Mouse (Mus musculus): Measurements from ENCODE around the gene Cyp20a1.

The Cyp20a1 gene

DNA sequence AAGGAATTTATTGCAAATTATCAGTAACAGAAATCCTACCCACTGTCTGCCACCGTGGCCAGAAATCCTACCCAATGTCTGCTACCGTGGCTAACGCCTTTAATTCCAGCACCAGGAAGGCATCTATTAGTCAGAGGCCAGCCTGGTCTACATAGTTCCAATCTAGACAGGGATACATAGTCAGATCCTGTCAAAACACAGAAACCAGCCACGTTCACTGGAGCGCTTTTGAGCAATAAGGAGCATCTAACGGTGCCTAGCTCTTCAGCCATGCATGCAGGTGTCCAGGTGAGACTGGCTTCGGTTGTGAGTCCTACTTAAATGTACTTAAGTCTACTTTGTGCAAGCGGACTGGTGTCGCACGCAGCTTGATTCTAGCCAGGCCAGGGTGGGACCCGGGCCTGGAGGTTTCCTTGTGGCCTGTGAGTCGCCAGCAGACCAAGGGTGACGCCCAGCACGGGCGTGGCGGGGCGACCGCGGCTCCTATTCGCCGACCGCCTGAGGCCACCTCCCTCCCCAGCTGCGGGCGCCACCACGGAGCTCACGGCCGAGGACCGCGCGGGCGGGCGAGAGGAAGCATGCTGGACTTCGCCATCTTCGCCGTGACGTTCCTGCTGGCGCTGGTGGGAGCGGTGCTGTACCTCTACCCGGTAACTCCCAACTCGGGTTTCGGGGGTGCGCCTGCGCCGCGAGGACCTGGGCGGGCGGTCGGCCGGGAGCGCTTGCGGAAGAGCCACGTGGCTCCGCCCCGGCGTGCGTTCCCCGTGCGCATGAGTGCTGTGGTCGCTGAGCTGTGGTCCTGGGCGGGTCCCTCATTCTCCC lies at the start of gene Cyp20a1:
TSS of gene Cyp20a1 (plus strand) at position 516 of the 822 bp plus-strand sequence.
- peak; percentile 82 for DNase-seq (ENCODE audit: low spot score)

DNA sequence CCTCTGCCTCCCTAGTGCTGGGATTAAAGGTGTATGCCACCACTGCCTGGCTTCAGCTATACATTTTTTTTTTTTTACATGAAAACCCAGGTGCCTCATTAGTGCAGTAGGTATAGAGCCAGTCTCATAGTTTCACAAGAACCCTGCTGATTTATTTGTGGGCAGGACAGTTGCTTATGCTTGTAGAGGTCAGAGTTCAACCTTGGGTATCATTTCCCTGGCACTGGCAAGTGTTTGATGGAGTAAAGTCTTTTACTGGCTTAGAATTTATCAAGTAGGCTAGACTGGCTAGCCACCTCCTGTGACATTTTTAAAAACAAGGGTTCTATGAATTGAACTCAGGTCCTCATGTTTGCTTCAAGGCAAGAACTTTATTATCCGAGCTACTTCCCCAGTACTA lies 49.2 kb upstream of the Cyp20a1 start:
- no peak for DNase-seq (ENCODE audit: low spot score)

DNA sequence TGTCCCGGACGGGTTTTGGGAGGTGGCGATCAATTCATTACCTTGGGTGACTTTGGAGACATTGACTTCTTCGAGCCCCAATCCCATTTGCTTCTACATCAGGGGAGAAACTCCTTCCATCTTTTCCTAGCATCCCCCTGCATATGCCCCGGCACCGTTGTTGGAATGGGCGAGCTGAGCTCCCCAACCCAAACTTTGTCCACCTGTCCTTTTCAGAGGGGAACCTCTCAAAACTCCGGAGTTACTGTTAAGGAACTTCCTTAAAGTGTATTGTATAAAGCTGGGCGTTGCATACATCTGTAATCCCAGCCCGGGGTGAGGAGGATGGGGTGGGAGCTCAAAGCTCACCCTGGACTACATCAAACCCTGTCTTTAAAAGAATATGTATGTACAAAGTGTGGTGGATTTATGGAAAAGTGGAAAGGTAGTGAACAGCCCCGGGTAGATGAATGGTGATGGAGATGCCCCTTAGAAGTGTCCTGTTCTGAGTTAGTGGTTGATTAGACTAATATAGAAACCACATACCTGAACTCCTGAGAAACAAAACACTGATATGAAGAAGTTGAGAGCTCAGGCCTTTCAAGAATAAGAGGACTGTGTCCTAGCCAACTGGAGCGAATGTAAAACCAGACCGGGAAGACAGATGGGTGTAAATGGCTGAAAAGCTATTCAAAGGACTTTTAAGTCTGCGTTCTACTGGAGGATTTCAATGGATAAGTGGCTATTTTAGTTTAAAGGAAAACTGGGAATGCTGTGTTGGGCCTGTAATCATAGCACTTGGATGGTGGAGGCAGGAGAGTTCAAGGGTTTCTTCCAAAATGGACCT lies 720 bp downstream of the Cyp20a1 start:
- DNase-seq (ENCODE audit: low spot score) = no peak

DNA sequence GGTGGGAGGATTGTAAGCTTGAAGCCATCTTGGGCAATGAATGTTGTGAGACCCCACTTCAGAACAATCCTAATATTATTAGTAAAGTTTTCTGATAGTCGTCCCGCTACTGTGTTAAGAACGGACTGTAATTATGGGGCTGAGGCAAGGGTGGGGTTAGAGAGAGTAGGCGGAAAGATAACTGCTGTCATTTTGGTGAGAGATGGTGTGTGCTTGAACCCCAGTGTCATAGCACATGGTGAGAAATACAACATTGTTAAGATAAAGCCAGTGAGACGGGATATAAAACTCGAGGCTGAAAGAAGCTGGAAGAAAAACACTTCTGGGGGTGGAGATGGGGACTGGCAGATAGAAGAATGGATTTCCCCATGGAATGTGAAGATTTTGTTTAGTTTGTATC lies 1.5 kb downstream of the Cyp20a1 start:
- no peak for DNase-seq (ENCODE audit: low spot score)

DNA sequence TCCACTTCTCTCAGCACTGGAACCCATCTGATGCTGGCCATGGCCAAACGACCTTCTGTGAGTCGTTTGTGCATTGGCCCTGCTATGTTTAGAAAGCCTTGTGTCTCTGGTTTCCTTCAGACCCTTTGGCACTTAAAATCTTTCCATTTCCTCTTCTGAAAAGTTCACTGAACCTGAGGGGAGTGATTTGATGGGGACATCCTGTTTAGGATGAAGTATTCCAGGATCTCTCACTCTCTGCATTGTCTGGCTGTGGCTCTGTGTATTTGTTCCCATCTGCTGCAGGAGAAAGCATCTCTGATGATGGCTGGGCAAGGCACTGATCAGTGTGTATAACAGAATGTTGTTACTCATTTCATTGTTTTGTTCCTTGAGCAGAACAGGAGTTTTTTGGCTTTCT lies 2.6 kb downstream of the Cyp20a1 start:
- DNase-seq (ENCODE audit: low spot score) = no peak

DNA sequence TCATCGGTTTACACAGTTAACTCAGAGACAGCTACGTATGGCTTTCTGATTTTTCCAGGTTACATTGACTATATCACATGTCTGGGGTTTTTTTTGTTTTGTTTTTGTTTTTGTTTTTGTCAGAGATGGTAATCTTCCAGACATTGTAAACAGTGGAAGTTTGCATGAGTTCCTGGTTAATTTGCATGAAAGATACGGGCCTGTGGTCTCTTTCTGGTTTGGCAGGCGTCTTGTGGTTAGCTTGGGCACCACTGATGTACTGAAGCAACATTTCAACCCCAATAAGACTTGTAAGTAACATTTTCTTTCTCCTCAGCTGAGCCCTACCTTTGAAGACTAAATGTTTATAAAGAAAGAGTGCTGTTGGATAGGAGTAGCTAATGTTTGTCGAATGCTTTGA lies 9.7 kb downstream of the Cyp20a1 start:
- no peak for DNase-seq (ENCODE audit: low spot score)

DNA sequence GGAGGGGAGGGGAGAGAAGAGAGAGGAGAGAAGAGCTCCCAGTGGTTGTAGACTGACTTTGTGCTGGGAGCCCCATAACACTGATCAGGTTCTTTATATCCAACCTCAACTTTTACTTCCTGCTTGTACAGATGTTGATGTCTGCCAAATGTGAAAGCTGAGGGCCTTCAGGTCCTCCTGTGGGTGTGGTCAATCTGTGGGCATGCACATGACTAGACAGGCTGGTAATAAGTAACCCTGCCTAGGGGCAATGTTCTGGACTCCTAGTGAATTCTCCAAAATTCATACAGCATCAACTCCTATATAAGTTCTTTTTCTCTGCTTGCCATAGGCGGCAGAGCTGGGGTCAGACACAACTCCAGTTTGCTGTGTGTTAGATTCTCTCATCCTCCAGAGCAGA lies 18.5 kb downstream of the Cyp20a1 start:
- no peak for DNase-seq (ENCODE audit: low spot score)

DNA sequence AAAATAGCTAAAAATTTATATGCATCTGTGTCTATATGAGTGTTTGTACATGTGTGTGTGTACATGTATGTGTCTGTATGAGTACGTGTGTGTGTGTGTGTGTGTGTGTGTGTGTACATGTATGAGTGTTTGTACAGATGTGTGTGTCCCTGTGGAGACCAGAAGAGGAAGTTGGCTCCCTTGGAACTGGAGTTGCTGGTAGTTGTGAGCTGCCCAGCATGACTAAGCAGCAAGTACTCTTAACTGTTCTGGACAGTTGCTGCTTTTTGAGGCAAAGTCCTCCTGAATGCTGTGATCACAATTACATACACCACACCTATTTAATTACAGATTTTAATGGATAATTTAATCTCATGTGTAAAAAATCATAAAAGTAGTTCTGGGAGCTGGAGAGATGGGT lies 33.4 kb downstream of the Cyp20a1 start:
- DNase-seq (ENCODE audit: low spot score) = no peak

DNA sequence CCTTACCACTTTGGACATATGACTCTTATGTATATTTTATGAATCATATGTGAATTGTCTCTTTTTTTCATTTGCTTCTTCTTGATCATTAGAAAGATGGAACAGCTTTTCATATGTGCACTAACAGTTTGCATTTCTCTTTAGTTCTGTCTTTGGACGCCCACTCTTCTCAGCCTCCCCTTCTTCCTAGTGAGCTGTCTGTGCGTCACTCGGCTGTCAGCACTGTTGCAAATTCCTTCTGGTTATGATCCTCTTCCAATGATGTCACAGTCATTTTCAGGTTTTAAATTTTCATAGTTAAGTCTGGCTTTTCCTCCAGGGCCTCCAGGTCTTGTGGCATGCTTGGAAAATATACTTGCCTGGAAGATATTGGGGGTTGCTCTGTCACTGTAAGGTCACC lies 38.8 kb downstream of the Cyp20a1 start:
- DNase-seq (ENCODE audit: low spot score) = no peak

DNA sequence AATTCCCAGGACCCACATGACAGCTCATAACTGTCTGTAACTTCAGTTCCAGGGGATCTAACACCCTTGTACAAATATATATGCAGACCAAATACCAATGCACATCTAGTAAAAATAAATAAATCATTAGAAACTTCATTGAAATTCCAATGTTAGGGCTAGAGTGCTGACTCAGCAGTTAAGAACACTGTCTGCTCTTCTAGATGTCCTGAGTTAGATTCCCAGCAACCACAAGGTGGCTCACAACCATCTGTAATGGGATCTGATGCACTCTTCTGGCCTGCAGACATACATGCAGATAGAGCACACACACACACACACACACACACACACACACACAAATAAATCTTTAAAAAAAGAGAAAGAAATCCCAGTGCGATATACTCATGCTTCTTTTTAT lies 61.7 kb downstream of the Cyp20a1 start:
- no peak for DNase-seq (ENCODE audit: low spot score)

DNA sequence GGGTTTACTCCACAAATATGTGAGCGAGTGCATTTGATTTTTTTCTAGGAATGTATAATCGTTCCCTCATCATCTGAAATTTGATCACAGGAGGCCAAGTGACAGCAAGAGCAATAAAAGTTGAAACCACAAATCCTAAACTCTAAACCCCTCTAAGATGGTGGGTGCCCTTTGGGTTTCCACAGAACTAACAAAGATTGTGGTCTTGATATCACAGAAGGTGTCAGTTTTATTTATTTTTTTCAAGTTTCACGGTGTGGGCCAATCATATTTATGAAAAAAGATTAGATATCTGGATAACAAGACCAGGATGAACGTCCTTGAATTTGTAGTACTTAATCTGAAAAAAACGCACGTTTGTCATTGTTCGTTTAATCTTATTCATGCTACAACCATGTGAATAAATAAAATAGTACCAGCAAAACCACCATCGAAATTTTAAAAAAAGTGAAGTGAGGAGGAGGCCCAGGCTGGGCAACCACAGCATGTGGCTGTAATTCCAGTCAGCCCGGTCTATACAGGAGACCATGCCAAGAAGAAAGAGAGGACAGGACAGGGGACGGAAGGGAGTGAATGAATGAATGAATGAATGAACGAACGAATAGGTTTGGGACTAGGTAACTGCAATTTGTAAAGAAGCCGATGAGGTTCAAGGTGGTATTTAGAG lies 65.5 kb downstream of the Cyp20a1 start:
- no peak for DNase-seq (ENCODE audit: low spot score)

DNA sequence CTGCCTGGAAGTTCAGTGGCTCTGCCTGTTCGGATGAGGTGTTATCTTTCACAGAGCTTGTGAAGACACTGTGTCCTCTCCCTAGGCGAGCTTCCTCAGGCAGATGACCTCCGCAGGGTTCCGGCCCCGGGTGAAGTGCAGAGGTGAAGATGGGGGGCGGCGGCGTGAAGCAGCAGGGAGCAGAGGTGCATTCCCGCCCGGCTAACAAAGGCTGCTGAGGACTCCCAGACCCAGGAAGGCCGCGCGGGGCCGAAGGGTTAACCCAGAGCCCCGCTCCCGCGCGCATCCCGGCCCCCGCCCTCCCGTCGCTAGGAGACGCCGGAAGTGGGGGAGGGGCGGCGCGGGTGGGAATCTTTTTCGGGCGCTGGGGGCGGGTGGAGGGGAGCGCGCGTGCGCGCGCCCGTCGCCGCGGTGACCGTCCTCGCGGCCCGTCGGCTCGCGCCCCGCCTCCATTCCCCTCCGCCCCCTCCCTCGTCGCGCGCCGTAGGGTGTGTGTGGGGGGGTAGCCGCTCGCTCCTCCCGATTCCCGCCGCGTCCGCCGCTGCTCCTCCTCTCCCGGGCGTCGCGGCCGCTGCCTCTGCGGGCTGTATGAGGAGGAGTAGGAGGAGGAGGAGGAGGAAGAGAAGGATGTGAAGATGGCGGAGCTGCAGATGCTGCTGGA lies 66.2 kb downstream of the Cyp20a1 start, which contains the start of gene Abi2:
TSS of gene Abi2 (plus strand) at position 452 of the 661 bp plus-strand sequence.
- peak; percentile 78 for DNase-seq (ENCODE audit: low spot score)

DNA sequence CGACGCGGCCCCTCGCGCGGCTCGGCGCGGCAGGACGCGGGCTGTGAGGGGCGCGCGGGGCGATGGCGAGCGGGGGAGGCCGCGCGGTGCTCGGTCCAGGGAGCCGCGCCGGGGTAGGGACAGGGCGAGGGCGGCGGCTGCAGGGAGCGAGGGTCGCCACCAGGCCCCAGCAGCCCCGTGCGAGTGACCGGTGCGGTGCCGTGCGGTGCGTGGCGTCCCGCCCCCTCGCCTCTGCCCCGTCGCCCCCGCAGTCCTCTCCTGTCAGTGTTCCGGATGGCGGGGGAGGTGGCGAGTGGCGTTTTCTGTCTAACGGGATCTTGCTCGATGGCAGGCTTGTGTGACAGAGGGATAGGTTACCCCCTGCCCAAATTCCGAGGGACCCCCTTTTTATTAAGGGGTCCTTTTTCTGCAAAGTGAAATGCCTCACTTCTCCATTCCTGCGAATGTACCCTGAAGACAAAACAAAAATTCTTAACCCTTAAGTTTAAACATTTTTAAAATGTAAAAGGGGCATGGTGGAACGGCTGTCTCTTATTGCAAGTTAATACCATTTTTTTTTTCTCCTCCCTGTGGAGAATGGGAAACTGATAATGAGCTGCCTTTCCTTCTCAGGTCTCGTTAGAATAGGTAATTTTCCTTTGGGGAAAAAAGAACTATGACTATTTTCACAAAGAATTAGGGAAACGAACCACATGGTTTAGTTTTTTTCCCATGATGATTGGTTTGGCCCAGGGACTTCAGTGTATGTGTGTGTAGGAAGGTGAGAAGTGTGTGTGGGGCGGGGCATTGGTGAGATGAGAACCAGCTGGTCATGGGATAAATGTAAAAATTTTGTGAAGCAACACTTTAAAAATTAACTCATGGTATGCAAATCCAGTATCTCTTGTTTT lies 67.0 kb downstream of the Cyp20a1 start:
- DNase-seq (ENCODE audit: low spot score) = no peak

DNA sequence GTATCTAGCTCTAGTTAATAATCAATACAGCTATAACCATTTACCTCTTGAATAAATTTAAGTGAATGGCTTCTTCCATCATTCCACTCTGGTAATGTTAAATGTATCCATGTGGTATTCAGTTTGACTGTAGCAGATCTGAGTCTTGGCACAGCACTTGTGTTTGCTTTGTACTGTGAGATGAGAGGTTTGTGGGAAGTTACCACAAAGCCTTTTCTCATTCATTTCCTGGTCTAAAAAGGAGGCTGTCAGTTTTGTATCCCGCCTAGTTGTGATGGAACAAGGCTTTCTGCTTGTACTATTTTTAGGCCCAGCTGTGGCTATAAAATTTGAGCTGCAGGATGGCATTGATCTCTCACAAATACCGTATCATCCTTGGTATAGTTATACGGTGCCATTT lies 73.6 kb downstream of the Cyp20a1 start:
- DNase-seq (ENCODE audit: low spot score) = no peak

DNA sequence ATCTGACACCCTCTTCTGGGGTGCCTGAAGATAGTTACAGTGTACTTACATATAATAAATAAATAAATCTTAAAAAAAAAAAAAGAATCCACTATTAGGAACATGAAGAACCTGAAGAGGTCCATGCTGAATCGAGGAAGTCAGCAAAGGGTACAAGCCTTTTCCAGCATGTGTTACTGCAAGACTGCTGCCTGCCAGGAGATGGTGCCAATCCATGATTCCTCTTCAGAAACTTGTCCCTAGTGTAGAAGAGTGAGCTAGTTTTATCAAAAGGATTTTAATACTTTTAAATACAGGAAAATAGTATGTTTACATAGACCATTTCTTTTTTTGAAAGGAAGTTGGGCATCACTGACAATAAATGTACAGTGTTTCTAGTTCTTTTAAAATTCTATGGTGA lies 80.8 kb downstream of the Cyp20a1 start:
- DNase-seq (ENCODE audit: low spot score) = no peak

DNA sequence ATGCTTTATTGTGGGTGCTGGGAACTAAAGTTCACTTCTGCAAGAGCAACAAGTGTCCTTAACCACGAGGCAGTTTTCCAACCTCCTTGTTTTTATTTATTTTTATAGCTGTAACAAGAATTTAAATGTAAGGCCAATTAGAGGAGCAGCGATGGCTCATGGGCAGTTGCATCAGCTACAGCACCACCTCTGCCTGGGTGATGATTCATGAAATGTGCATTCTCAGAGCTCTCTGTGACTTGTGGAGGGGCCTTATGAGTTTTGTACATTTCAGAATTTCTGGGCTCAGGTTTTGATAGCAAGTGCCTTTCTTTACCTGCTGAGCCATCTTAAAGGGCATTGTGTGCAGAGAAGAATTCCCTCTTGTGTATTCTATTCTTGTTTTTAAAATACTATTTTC lies 85.2 kb downstream of the Cyp20a1 start:
- no peak for DNase-seq (ENCODE audit: low spot score)

DNA sequence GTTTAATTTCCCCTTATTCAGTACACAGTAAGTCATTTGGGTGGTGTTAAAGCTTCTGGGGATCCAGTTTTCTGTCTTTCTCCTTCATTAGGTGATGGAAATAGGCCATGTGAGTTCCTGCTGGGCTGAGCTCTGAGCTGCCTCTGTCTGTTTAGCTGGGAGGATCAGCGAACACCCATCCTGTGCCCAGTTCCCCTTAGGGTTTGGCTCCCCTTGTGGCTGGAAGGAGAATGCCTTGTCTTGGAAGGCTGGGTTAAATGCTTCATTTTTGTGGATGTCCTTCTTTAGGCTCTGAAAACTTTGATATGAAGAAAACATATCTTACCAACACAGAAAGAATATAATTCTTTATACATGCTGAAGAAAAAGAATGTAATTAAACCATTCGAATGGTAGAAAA lies 85.8 kb downstream of the Cyp20a1 start:
- no peak for DNase-seq (ENCODE audit: low spot score)

DNA sequence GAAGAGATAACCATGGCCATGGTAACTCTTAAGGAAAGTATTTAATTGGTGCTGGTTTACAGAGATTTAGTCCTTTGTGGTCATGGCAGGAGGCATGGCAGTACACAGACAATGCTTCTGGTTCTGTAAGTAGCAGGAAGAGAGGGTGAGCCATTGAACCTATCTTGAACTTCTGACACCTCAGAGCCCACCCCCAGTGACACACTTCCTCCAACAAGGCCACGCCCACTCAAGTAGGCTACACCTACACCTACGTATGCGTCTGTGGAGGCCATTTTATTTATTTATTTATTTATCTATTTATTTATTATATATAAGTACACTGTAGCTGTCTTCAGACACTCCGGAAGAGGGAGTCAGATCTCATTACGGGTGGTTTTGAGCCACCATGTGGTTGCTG lies 88.4 kb downstream of the Cyp20a1 start:
- DNase-seq (ENCODE audit: low spot score) = no peak

DNA sequence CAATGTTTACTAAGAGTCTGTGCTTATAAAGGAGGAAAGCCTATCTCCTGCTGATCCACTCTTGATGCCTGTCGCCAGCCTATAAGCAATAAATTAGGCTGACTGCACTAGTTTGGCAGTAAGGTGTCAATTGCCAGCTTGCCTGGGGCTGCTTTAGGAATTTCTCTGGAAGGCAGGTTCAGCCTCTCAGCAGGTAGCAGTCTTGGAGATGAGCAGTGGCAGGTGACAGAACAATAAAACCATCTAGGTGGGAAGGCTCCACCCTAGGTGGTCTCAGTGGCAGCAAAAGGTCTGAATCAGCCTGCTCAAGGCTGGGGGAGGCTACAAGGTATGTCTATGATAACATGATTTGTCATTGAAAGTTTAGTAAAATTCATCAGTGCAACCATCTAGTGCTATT lies 89.4 kb downstream of the Cyp20a1 start:
- DNase-seq (ENCODE audit: low spot score) = no peak

Data from ovary, postnatal 10 days (tissue).